Mouse (Mus musculus) cerebellum, adult 2 months (tissue): Measurements from ENCODE around the gene Bmp2k. TPM values are rescaled to one million over a fixed set of nuclear protein-coding genes. Genes with fewer than 3 reads are reported as not detected.
"Not testable (repeated sequence)": the region's sequence is repeated elsewhere in the genome, so short reads cannot be mapped to it uniquely, and the experiment has no call there.

Source experiments
- DNase-seq, 2 experiments: peaks; one replicate each; pipeline ENCODE4 v3.0.0; 2021
- H3K27ac ChIP-seq: fragments of 200-500 bp; 2 replicates; pipeline ENCODE4 v1.5.1; 2012; ENCODE audit warnings: low read length, control low read depth, inconsistent platforms; ENCODE audit not compliant: insufficient read depth
- H3K27me3 ChIP-seq: fragments of 200-500 bp; 2 replicates; pipeline ENCODE4 v1.6.1; 2012; ENCODE audit warnings: inconsistent platforms, mild to moderate bottlenecking, low read length, moderate library complexity; ENCODE audit not compliant: control insufficient read depth, insufficient read depth
- H3K4me1 ChIP-seq: fragments of 200-500 bp; 2 replicates; pipeline ENCODE4 v1.6.1; 2011; ENCODE audit warnings: low read length; ENCODE audit not compliant: control insufficient read depth, insufficient read depth
- H3K4me3 ChIP-seq: fragments of 200-500 bp; replicated peaks from 2 replicates; pipeline ENCODE3; 2011; ENCODE audit warnings: mild to moderate bottlenecking, low read depth, low read length, control low read depth; ENCODE audit not compliant: insufficient read depth
- CTCF ChIP-seq: fragments of 200-500 bp; IDR thresholded peaks from 2 replicates; pipeline ENCODE4 v1.5.1; 2011; ENCODE audit warnings: low read depth, mild to moderate bottlenecking, control low read depth, low read length, moderate library complexity, borderline replicate concordance; ENCODE audit not compliant: insufficient read depth
- POLR2A ChIP-seq: fragments of 200-500 bp; IDR thresholded peaks from 2 replicates; pipeline ENCODE4 v1.6.1; 2011; ENCODE audit warnings: low read length, control low read depth, borderline replicate concordance; ENCODE audit not compliant: insufficient read depth
- WGBS: fragments of 180-500 bp; shearing (Covaris S2); methylation state at CpG from one replicate; pipeline ENCODE4 v1.1.7; 2018; 5-methylcytosine and 5-hydroxymethylcytosine counted together
- polyA plus RNA-seq: library from polyadenylated mRNA; depleted of rRNA; stranded (reverse); fragments of >200 nt; gene quantifications from 2 replicates; pipeline ENCODE4 v1.2.3, GENCODE M21; 2012

Gene Bmp2k
- polyA plus RNA-seq, 1 experiment, result 11.4 TPM

GRCm38 (mm10) chr5:97009601-97010335, 12.3 kb downstream of the Bmp2k start:
- no peak for DNase-seq
- Histone ChIP-seq H3K4me1 (no peaks in the 10 kb centered on the region), H3K4me3 (no peak overlapping the region), H3K27me3 (no peaks in the 10 kb centered on the region), H3K27ac (no peak overlapping the region)
- TF ChIP-seq CTCF (no peak), POLR2A (no peak)
- 93% methylated on average over 11 of the region's 11 CpGs for WGBS

GRCm38 (mm10) chr5:97015781-97016508, 18.5 kb downstream of the Bmp2k start:
- Histone ChIP-seq H3K27ac (no peak overlapping the region), H3K27me3 (no peaks in the 10 kb centered on the region), H3K4me3 (no peak overlapping the region), H3K4me1 (peaks cover 7% of the 10 kb centered on the region)
- TF ChIP-seq CTCF, result no peak
- no peak for TF ChIP-seq POLR2A
- 76% methylated on average over 11 of the region's 11 CpGs for WGBS
- no peak for DNase-seq

GRCm38 (mm10) chr5:97016842-97017577, 19.5 kb downstream of the Bmp2k start:
- 39% methylated on average over 9 of the region's 9 CpGs for WGBS
- H3K27ac ChIP-seq, result no peak overlapping the region
- H3K27me3 ChIP-seq, result no peaks in the 10 kb centered on the region
- TF ChIP-seq POLR2A (no peak), CTCF (no peak)
- peak in 1 of 2 experiments; percentile 35 for DNase-seq
- H3K4me1 ChIP-seq, result peaks cover 7% of the 10 kb centered on the region
- no peak overlapping the region for H3K4me3 ChIP-seq

- no peaks in the 10 kb centered on the region for H3K27me3 ChIP-seq
- 73% methylated on average over 15 of the region's 15 CpGs for WGBS
- no peak for DNase-seq
- H3K27ac ChIP-seq, result no peak overlapping the region
- H3K4me1 ChIP-seq, result no peaks in the 10 kb centered on the region
- TF ChIP-seq CTCF (no peak), POLR2A (no peak)
- H3K4me3 ChIP-seq, result no peak overlapping the region
Measured at GRCm38 (mm10) chr5:97022305-97023278, 25.1 kb downstream of the Bmp2k start.

GRCm38 (mm10) chr5:97024834-97025233, 27.3 kb downstream of the Bmp2k start:
- Histone ChIP-seq H3K27ac (no peak overlapping the region), H3K4me3 (no peak overlapping the region), H3K27me3 (no peaks in the 10 kb centered on the region), H3K4me1 (no peaks in the 10 kb centered on the region)
- 95% methylated on average over 5 of the region's 5 CpGs for WGBS
- TF ChIP-seq CTCF (no peak), POLR2A (no peak)
- DNase-seq, result no peak

- no peak overlapping the region for H3K4me3 ChIP-seq
- H3K4me1 ChIP-seq, result no peaks in the 10 kb centered on the region
- no peaks in the 10 kb centered on the region for H3K27me3 ChIP-seq
- H3K27ac ChIP-seq, result no peak overlapping the region
- WGBS, result 79% methylated on average over 6 of the region's 6 CpGs
- DNase-seq, result no peak
- TF ChIP-seq POLR2A (no peak), CTCF (no peak)
Measured at GRCm38 (mm10) chr5:97025650-97026049, 28.2 kb downstream of the Bmp2k start.

- no peak for DNase-seq
- TF ChIP-seq CTCF (no peak), POLR2A (no peak)
- 85% methylated on average over 8 of the region's 8 CpGs for WGBS
- H3K4me3 ChIP-seq, result no peak overlapping the region
- no peaks in the 10 kb centered on the region for H3K27me3 ChIP-seq
- H3K27ac ChIP-seq, result no peak overlapping the region
- no peaks in the 10 kb centered on the region for H3K4me1 ChIP-seq
Measured at GRCm38 (mm10) chr5:97028004-97028403, 30.5 kb downstream of the Bmp2k start.

GRCm38 (mm10) chr5:97028840-97029239, 31.4 kb downstream of the Bmp2k start:
- not testable (repeated sequence) for DNase-seq, H3K4me3 ChIP-seq, H3K27ac ChIP-seq, H3K27me3 ChIP-seq, H3K4me1 ChIP-seq
- WGBS, result 91% methylated on average over 1 of the region's 1 CpGs
